Mouse (Mus musculus) layer of hippocampus, postnatal 25 days (tissue): ENCODE results near the gene Ip6k2. TPM values are rescaled to one million over a fixed set of nuclear protein-coding genes. Genes with fewer than 3 reads are reported as not detected.
A peak's percentile ranks its signal among the peaks of the same experiment; 100 is the strongest.

Source experiments
- DNase-seq, 2 experiments: peaks; one replicate each; pipeline ENCODE4 v3.0.0; 2022; ENCODE audit warnings: mixed read lengths in 2 of 2, low spot score in 1 of 2; ENCODE audit errors: extremely low spot score in 1 of 2
- total RNA-seq, 2 experiments: library from RNA; stranded (reverse); gene quantifications; 2 replicates each; pipeline ENCODE4 v1.2.3; 2021

Ip6k2 gene
- total RNA-seq, 2 experiments from 2014 or later = 203 to 244 TPM

GRCm38 (mm10) chr9:108810516-108810915 is 26.9 kb downstream of the Ip6k2 start:
- no peak for DNase-seq

- no peak for DNase-seq
These were observed 32.0 kb downstream of the Ip6k2 start for GRCm38 (mm10) chr9:108815557-108815956.

GRCm38 (mm10) chr9:108819495-108819894 is 35.9 kb downstream of the Ip6k2 start:
- peak in 1 of 2 experiments; percentile 75 for DNase-seq

GRCm38 (mm10) chr9:108820077-108820476 is 36.5 kb downstream of the Ip6k2 start:
- DNase-seq = no peak

- DNase-seq = no peak
These were observed 40.6 kb downstream of the Ip6k2 start for GRCm38 (mm10) chr9:108824144-108824685.

- peak; percentile 69 to 76 for DNase-seq
These were observed 41.3 kb downstream of the Ip6k2 start for GRCm38 (mm10) chr9:108824755-108825413.

GRCm38 (mm10) chr9:108825820-108826699 is 42.5 kb downstream of the Ip6k2 start, which contains the start of gene Celsr3:
TSS of gene Celsr3 (plus strand) at chr9:108826320.
- peak; percentile 79 to 83 for DNase-seq

- peak; percentile 59 to 66 for DNase-seq
These were observed 43.2 kb downstream of the Ip6k2 start for GRCm38 (mm10) chr9:108826700-108827340.

GRCm38 (mm10) chr9:108827454-108827853 is 43.9 kb downstream of the Ip6k2 start:
- DNase-seq = no peak

- DNase-seq = no peak
These were observed 44.3 kb downstream of the Ip6k2 start for GRCm38 (mm10) chr9:108827906-108828305.

- DNase-seq = no peak
These were observed 48.0 kb downstream of the Ip6k2 start for GRCm38 (mm10) chr9:108831637-108832036.

- peak; percentile 49 to 51 for DNase-seq
These were observed 49.0 kb downstream of the Ip6k2 start for GRCm38 (mm10) chr9:108832390-108833108.

- DNase-seq = peak; percentile 36 to 53
These were observed 59.4 kb downstream of the Ip6k2 start for GRCm38 (mm10) chr9:108842989-108843388.

GRCm38 (mm10) chr9:108845390-108845789 is 61.8 kb downstream of the Ip6k2 start:
- DNase-seq = no peak

GRCm38 (mm10) chr9:108847374-108847773 is 63.8 kb downstream of the Ip6k2 start:
- DNase-seq = no peak

- no peak for DNase-seq
These were observed 64.8 kb downstream of the Ip6k2 start for GRCm38 (mm10) chr9:108848419-108848818.

GRCm38 (mm10) chr9:108852976-108853375 is 69.4 kb downstream of the Ip6k2 start, which contains the start of gene Slc26a6:
TSS of gene Slc26a6 (plus strand) at chr9:108853283.
- DNase-seq = no peak

GRCm38 (mm10) chr9:108853635-108854240 is 70.1 kb downstream of the Ip6k2 start:
- peak in 1 of 2 experiments; percentile 78 for DNase-seq

GRCm38 (mm10) chr9:108854241-108854696 is 70.7 kb downstream of the Ip6k2 start:
- DNase-seq = peak; percentile 76 to 82
